Mouse (Mus musculus) thymus, adult 2 months (tissue): ENCODE data around the gene Snrpd3.

Source experiments
- CTCF ChIP-seq: fragments of 200-500 bp; IDR thresholded peaks from 2 replicates; pipeline ENCODE4 v1.5.1; 2012; ENCODE audit warnings: mild to moderate bottlenecking, control low read depth, low read length, moderate library complexity, borderline replicate concordance; ENCODE audit not compliant: control insufficient read depth, poor library complexity, insufficient read depth; ENCODE audit errors: extremely low read depth
- POLR2A ChIP-seq: fragments of 200-500 bp; IDR thresholded peaks from 2 replicates; pipeline ENCODE4 v1.6.1; 2012; ENCODE audit warnings: mild to moderate bottlenecking, low read length, control low read depth, moderate library complexity; ENCODE audit not compliant: control insufficient read depth, poor library complexity, insufficient read depth; ENCODE audit errors: extremely low read depth

DNA sequence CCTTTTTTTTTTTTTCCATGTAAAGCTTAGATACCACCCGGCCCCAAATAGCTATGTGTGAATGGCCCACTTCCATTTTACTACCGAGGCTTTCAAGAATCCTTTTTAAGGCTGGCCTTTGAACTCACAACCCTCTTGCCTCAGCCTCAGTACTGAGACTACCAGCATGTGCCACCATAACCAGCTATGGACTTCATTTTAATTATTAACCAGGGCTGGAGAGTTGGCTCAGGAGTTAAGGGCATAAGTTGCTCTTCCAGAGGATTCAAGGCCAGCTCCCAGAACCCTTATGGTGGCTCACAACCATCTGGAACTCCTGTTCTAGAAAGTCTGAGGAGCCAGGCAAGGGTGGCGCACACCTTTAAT lies 12.2 kb upstream of the Snrpd3 start:
- TF ChIP-seq POLR2A (no peak), CTCF (no peak)
